Mouse (Mus musculus): ENCODE data around the gene Slc25a23. TPM values are rescaled to one million over a fixed set of nuclear protein-coding genes. Genes with fewer than 3 reads are reported as not detected.
"Not testable (repeated sequence)": the region's sequence is repeated elsewhere in the genome, so short reads cannot be mapped to it uniquely, and the experiment has no call there.

Gene Slc25a23
- polyA plus RNA-seq, 1 experiment = 10.4 TPM

- H3K27ac ChIP-seq (ENCODE audit: insufficient read depth, low read length) = no peak within 1 kb of the TSS
These were observed 675 bp downstream of the Slc25a23 start, which contains the start of gene Crb3 for GRCm38 (mm10) chr17:57058891-57059485. Gene Crb3, plus strand, starts transcription at chr17:57059105.

GRCm38 (mm10) chr17:57056246-57056645 is 3.4 kb downstream of the Slc25a23 start:
- no peaks in the 10 kb centered on the region for H3K4me1 ChIP-seq (ENCODE audit: control insufficient read depth, insufficient read depth, low read length)
- no peak overlapping the region for H3K4me3 ChIP-seq (ENCODE audit: insufficient read depth, low read length)
- no peak overlapping the region for H3K27ac ChIP-seq (ENCODE audit: insufficient read depth, low read length)
- TF ChIP-seq CTCF (IDR thresholded peaks at IDR 0.05; ENCODE audit: borderline replicate concordance, insufficient read depth, low read length) = no peak
- TF ChIP-seq POLR2A (IDR thresholded peaks at IDR 0.05; ENCODE audit: low read depth, low read length) = no peak

More at GRCm38 (mm10) chr17:57058891-57059485, 675 bp downstream of the Slc25a23 start, which contains the start of gene Crb3:
- peak within 1 kb of the TSS; percentile 80 for H3K4me3 ChIP-seq (ENCODE audit: insufficient read depth, low read length)
- TF ChIP-seq CTCF (IDR thresholded peaks at IDR 0.05; ENCODE audit: borderline replicate concordance, insufficient read depth, low read length) (no peak), POLR2A (IDR thresholded peaks at IDR 0.05; ENCODE audit: low read depth, low read length) (no peak)
- H3K4me1 ChIP-seq (ENCODE audit: control insufficient read depth, insufficient read depth, low read length) = no peaks in the 10 kb centered on the region

- H3K4me1 ChIP-seq (ENCODE audit: control insufficient read depth, insufficient read depth, low read length); H3K4me3 ChIP-seq (ENCODE audit: insufficient read depth, low read length); H3K27ac ChIP-seq (ENCODE audit: insufficient read depth, low read length): not testable (repeated sequence)
These were observed 8.0 kb downstream of the Slc25a23 start for GRCm38 (mm10) chr17:57051679-57052078.

GRCm38 (mm10) chr17:57048816-57049215 is 10.8 kb downstream of the Slc25a23 start:
- Histone ChIP-seq H3K27ac (ENCODE audit: insufficient read depth, low read length) (no peak overlapping the region), H3K4me3 (ENCODE audit: insufficient read depth, low read length) (no peak overlapping the region), H3K4me1 (ENCODE audit: control insufficient read depth, insufficient read depth, low read length) (no peaks in the 10 kb centered on the region)
- TF ChIP-seq POLR2A (IDR thresholded peaks at IDR 0.05; ENCODE audit: low read depth, low read length) (no peak), CTCF (IDR thresholded peaks at IDR 0.05; ENCODE audit: borderline replicate concordance, insufficient read depth, low read length) (no peak)

DNA sequence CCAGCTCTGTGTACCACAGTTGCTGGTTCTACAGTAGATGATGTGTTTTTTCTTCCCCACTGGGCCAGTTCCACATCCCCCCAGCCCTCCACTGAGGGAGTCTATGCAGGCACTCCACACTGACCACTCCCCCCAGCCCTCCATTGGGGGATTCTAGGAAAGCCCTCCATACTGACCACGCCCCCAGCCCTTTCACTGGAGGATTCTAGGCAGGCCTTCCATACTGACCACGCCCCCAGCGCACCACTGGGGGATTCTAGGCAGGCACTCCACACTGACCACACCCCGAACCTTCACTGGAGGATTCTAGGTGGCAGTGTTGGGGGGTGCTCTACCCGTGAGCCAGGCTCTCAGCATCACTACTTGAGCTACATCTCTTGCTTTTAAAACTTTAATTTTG is 12.3 kb downstream of the Slc25a23 start:
- H3K27ac ChIP-seq (ENCODE audit: insufficient read depth, low read length) = no peak overlapping the region
- no peak overlapping the region for H3K4me3 ChIP-seq (ENCODE audit: insufficient read depth, low read length)
- TF ChIP-seq POLR2A (IDR thresholded peaks at IDR 0.05; ENCODE audit: low read depth, low read length) = no peak
- TF ChIP-seq CTCF (IDR thresholded peaks at IDR 0.05; ENCODE audit: borderline replicate concordance, insufficient read depth, low read length) = no peak
- no peaks in the 10 kb centered on the region for H3K4me1 ChIP-seq (ENCODE audit: control insufficient read depth, insufficient read depth, low read length)

GRCm38 (mm10) chr17:57041554-57041953 is 18.1 kb downstream of the Slc25a23 start, which contains the start of gene Slc25a41:
Gene Slc25a41, minus strand, starts transcription at chr17:57041654.
- TF ChIP-seq CTCF (IDR thresholded peaks at IDR 0.05; ENCODE audit: borderline replicate concordance, insufficient read depth, low read length) = no peak
- TF ChIP-seq POLR2A (IDR thresholded peaks at IDR 0.05; ENCODE audit: low read depth, low read length) = no peak
- no peak within 1 kb of the TSS for H3K4me3 ChIP-seq (ENCODE audit: insufficient read depth, low read length)
- H3K4me1 ChIP-seq (ENCODE audit: control insufficient read depth, insufficient read depth, low read length) = no peaks in the 10 kb centered on the region
- no peak within 1 kb of the TSS for H3K27ac ChIP-seq (ENCODE audit: insufficient read depth, low read length)

GRCm38 (mm10) chr17:57038978-57039377 is 20.7 kb downstream of the Slc25a23 start:
- Histone ChIP-seq H3K4me3 (ENCODE audit: insufficient read depth, low read length) (no peak overlapping the region), H3K27ac (ENCODE audit: insufficient read depth, low read length) (no peak overlapping the region), H3K4me1 (ENCODE audit: control insufficient read depth, insufficient read depth, low read length) (no peaks in the 10 kb centered on the region)
- TF ChIP-seq POLR2A (IDR thresholded peaks at IDR 0.05; ENCODE audit: low read depth, low read length) (no peak), CTCF (IDR thresholded peaks at IDR 0.05; ENCODE audit: borderline replicate concordance, insufficient read depth, low read length) (no peak)

DNA sequence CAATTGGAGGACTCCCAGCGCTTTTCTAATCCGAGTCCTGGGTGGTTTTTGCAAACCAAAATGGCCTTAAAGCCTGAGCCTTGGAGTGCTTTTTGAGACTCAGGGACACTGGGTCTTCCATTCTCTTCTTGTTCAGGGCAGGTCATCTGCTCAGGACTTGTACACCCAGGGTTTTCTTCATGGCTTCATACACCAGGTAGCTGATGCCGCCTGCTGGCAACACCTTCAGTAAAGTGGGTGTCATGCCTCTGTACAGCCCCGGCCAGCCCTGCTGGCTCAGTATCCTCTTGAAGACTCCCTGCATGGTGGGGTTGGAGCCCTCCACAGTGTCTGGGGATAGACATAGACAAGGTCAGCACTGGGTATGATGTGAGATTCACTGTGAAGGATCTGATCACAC is 26.8 kb downstream of the Slc25a23 start:
- Histone ChIP-seq H3K27ac (ENCODE audit: insufficient read depth, low read length) (no peak overlapping the region), H3K4me1 (ENCODE audit: control insufficient read depth, insufficient read depth, low read length) (peaks cover 2% of the 10 kb centered on the region; the same call in 1 of the 2 replicates), H3K4me3 (ENCODE audit: insufficient read depth, low read length) (no peak overlapping the region)
- TF ChIP-seq CTCF (IDR thresholded peaks at IDR 0.05; ENCODE audit: borderline replicate concordance, insufficient read depth, low read length) (no peak), POLR2A (IDR thresholded peaks at IDR 0.05; ENCODE audit: low read depth, low read length) (peak; percentile 31; the same call in 1 of the 2 replicates)

DNA sequence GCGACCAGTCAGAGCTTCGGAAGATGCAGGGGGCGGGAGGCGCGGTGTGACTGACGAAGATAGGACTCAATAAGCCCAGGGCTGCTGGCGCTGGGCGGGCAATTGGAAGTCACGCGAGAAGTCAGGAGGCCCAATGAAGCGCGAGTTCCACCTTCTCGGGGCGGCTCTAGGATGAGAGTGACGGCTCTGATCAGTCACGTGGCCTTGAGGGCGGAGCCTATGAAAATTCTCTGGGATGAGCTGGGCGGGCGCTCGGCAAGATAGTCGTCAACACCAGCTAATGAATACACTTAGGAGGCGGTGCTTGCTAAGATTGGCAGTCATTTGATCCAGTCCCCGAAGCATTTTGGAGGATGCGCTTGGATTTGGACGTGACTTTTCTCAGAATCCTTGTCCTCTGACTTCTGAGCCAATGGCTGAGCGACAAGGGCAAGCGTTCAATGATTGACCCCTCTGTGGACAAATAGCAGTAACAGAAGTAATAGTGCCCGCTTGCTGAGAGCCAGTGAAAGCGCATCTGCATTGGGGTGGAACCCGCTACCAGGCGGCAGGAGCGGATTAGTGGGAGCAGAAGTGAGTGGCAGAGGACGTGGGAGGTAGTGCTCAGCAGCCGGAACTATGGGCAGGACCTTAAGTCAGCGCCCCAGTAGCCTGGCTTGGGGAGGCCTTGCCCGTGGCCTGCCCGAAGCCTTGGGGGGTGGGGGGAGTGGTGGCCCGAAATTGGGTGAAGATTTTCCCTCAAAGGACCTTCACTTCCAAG is 27.8 kb downstream of the Slc25a23 start:
- Histone ChIP-seq H3K4me3 (ENCODE audit: insufficient read depth, low read length) (peak overlapping the region; percentile 13), H3K4me1 (ENCODE audit: control insufficient read depth, insufficient read depth, low read length) (peaks cover 2% of the 10 kb centered on the region; the same call in 1 of the 2 replicates), H3K27ac (ENCODE audit: insufficient read depth, low read length) (peak overlapping the region; percentile 60)
- TF ChIP-seq POLR2A (IDR thresholded peaks at IDR 0.05; ENCODE audit: low read depth, low read length) (peak; percentile 91), CTCF (IDR thresholded peaks at IDR 0.05; ENCODE audit: borderline replicate concordance, insufficient read depth, low read length) (no peak)
